Mouse (Mus musculus) frontal cortex, postnatal 25 days (tissue): ENCODE measurements around the gene Ager.

ENCODE experiments used
- DNase-seq, 2 experiments: peaks; one replicate each; pipeline ENCODE4 v3.0.0; 2022; ENCODE audit warnings: low spot score in 2 of 2

Ager gene

DNA sequence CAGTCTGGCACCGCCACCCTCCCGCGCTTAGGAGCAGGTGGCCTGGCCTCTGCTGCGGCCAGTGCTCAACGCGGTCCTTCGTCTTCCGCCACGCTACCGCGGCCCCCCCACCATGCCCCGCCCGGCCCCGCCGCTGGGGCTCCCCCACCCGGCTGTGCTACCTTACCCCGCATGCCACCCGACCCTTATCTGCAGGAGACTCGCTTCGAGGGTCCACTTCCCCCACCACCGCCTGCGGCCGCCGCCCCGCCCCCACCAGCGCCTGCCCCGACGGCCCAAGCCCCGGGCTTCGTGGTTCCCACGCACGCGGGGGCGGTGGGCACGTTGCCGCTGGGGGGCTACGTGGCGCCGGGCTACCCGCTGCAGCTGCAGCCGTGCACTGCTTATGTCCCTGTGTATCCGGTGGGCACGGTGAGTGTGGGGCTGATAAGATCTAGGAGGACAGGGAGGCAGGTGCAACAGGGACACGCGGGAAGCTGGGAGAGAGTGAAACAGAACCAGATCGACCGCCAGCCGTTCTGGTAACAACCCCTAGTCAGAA, 33.2 kb downstream of the Ager start:
- no peak for DNase-seq

DNA sequence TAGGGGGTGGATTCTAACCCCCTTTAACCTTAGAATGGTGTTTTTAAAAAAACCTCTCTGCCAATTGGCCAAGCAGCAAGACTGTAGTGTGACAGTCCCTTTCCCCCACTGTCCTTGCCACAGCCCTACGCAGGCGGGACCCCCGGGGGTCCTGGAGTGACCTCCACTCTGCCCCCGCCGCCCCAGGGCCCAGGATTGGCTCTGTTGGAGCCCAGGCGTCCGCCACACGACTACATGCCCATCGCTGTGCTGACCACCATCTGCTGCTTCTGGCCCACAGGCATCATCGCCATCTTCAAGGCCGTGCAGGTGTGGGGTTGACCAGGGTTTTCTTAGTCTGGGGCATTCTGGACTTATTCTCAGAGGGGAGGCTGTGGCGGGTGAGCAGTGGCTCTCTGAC, 34.0 kb downstream of the Ager start:
- no peak for DNase-seq

DNA sequence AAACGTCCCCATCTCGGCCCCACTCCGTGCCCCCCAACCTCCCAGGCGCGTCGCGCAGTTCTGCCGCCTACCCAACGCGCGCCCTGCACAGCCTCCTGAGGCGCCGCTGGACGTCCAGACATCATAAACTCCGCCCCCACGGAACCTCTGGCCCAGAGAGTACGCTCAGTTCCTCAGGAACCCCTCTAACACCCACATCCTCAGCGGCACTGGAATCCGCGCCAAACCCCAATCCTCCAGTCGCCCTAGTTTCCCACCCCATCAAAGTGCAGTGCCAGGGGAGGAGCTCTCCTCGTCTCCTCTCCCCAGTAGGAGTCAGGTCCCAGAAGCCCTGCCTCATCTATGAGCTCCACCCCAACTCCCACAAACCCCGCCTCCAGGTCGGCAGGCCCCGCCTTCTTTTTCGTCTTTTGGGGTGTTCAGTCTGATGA, 34.6 kb downstream of the Ager start:
- peak; percentile 66 to 77 for DNase-seq

GRCm38 (mm10) chr17:34635671-34636070, 38.0 kb downstream of the Ager start:
- no peak for DNase-seq

GRCm38 (mm10) chr17:34637459-34637858, 39.8 kb downstream of the Ager start:
- no peak for DNase-seq

GRCm38 (mm10) chr17:34639461-34640255, 42.0 kb downstream of the Ager start:
- DNase-seq = no peak

- no peak for DNase-seq
Observed at GRCm38 (mm10) chr17:34640778-34641601, 43.3 kb downstream of the Ager start.

DNA sequence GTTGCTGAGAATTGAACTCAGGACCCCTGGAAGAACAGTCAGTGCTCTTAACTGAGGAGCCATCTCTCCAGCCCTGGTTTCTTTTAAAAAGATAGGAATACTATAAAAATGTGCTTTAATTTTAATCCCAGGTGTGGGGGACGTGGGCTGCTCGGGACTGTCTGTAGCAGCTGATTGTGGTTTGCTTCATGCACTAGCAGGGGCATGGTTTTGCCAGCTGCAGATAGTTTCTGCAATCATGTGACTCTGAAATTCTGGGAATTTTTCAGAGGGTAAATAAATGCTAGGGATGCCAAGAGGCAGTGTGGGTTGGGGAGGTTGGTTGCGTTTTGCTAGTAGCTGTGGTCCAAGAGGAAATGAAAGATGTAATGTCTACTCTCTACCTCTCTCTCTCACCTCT, 44.3 kb downstream of the Ager start:
- DNase-seq = no peak

DNA sequence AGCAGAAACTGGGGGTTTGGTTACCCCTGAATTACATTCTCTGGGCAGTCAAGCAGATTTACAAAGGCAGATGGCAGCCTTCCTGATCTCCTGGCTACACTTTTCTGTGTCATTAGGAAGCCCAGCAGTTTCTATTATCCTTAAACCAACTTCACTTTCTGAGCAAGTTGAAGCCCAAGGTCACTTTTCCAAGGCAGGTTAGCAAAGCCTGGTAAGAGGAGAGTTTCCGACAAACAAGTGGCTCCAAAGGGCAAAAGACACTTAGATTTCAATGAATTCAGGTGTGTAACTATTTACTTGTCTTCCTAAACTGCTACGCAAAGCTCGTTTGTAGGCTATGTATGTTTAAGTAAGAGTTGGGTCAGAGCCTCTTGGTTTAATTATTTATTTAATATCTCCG, 45.7 kb downstream of the Ager start:
- no peak for DNase-seq

- no peak for DNase-seq
Observed at GRCm38 (mm10) chr17:34643944-34644343, 46.3 kb downstream of the Ager start.

- peak; percentile 93 to 96 for DNase-seq
Observed at GRCm38 (mm10) chr17:34644608-34645007, 46.9 kb downstream of the Ager start, which contains the start of gene Fkbpl. Gene Fkbpl (plus strand): TSS chr17:34644764.

DNA sequence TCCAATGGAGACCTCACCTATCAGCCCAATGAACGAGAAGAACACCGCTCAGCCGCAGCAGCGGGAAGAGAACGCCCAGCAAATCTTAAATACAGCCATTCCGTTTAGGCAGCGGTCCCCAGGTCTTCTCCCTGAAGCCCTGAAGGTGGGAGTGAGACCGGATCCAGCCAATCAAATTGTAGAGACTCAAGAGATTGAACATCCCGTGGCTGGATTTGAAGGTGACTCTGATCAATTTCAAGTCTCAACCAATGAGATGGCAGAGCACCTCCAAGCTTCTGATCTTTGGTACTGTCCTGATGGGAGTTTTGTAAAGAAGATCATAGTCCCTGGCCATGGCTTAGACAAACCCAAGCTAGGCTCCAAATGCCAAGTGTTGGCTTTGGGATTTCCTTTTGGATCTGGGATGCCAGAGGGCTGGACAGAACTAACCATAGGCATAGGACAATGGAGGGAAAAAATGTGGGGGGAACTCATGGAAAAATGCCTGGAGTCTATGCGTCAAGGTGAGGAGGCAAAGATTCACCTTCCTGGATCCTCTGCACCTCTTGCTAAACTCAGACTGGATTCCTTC, 47.7 kb downstream of the Ager start:
- DNase-seq = no peak

GRCm38 (mm10) chr17:34645831-34646511, 48.3 kb downstream of the Ager start:
- DNase-seq = no peak

- peak; percentile 82 to 94 for DNase-seq
Observed at GRCm38 (mm10) chr17:34646906-34647787, 49.5 kb downstream of the Ager start, which contains the start of gene Atf6b. Gene Atf6b (plus strand): TSS chr17:34647146.

DNA sequence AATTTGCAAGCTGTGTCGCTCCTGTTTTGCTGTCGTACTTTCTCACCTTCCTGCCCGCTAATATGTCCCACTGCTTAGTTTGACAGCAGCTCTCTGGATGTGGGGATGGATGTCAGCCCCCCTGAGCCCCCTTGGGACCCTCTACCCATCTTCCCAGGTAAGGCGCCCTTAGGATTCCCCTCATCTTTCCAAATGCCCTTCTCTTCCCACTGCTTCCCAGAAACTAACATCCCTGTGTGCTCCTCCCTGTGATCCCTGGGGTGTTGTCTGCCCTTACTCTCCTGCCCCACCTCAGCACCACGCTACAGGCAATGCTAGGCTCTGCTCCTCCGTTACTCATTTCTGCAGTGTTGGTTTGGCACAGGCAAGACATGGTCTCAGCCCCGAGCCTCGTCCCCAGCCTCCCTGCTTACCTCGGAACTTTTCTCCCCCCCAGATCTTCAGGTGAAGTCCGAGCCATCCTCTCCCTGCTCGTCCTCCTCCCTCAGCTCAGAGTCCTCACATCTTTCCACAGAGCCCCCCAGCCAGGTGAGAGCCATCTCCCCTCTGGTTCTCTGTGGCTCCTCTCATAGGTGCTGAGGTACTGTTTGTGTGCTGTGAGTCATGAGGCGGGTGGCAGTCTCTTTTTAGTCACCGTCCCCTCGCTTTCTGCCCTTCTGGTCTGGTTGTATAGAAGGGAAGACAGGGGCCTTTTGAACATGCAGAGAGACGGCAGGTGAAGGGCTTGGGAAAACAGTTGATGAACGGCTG, 50.7 kb downstream of the Ager start:
- DNase-seq = no peak

DNA sequence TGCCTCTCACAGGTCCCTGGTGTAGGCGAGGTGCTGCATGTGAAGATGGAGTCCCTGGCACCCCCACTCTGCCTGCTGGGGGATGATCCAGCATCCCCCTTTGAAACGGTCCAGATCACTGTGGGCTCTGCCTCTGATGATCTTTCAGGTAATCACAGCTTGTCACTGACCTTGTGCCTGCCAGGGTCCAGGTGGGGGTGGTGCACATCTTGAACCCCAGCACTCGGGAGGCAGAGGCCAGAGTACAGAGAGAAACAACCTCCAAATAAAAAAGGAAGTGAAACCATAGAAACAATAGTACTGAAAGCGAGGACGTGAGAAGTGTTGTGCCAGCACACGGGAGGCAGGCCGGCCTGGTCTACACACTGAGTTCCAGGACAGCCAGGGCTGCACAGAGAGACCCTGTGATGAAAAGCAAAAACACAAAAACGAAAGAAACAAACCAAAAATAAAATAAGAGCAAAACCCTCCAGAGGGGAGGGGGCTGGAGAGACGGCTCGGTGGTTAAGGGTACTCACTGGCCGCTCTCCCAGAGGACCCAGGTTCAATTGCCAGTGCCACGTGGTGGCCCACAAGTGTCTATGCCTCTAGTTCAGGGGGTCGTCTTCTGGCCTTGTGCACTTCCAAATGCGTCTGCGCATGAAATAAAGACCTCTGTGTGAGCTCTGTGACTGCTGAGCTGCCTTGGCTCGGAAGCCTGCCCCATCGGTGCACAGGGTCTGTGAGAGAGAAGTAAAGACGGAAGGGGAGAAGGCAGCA, 51.6 kb downstream of the Ager start:
- DNase-seq = no peak
